Mouse (Mus musculus): ENCODE results near the gene Gmeb1.
"Not testable (repeated sequence)": the region's sequence is repeated elsewhere in the genome, so short reads cannot be mapped to it uniquely, and the experiment has no call there.

The Gmeb1 gene

DNA sequence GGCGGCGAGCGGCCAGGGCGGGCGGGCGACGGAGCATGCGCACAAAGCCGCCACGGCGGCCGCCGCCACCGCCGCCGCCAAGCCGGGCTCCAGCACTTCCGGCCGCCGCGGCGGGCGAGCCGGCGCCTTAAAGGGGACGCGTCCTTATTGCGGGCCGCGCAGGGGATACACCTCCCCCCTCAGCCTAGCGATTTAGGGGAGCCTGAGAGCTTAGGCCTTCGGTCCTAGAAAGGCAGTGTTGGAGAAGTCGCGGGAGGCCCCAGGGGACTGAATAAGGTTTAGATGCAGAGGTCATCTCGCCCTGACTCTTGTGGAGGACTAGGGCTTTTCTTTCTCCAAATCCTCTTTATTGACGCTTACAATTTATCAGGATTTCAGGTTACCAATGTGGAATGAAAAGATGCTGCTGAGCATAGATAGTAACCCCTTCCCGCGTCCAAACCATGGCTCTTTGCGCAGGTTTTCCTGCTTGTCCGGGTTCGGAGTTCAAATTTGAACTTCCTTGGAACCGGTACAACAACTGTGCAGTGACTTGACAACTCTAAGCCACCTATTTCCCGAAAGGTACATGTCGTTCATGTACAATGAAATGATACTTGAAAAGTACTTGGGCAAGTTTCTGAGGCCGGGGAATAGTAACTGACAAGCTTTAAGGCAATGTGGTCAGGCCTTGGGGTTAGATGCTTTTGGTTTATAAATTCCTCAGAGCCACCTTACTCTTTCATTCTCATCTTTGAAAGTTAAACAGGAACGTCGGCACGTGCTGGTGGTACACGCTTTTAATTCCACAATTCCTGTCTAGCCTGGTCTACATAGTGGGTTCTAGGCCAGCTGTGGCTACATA is at the start of gene Gmeb1:
Gmeb1 (minus strand) TSS at position 89 of the 844 bp plus-strand sequence.
- peak; percentile 78 for DNase-seq (ENCODE audit: inconsistent ontology term)

DNA sequence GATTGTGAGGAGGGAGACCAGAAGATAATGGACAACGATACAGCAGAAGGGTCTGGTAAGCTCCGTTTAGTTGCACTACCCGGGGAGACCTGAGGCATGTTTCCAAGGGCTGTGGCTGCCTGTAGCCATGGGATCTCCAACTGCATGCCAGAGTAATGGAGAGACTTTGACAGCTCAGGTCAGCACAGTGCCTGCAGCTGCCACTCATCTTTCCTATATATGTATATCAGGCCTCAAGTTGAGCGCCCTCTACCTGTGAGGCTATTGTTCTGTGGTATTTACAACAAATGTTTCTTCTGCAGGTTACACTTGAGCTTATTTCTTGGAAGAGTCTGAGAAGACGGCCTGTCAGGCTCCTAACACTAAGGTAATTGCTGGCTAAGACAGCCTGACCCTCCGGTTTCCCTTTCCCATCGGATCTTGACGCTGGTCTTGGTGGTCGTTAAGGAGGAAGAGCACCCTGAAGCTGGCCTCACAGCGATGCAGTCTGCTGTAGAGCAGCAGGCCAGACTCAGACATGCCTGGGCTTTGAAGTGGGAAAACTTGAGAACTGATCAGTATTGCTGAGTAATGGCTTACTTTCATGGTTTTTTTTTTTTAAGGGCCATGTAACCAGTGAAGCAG is 48.6 kb upstream of the Gmeb1 start:
- DNase-seq (ENCODE audit: inconsistent ontology term), result peak; percentile 17

DNA sequence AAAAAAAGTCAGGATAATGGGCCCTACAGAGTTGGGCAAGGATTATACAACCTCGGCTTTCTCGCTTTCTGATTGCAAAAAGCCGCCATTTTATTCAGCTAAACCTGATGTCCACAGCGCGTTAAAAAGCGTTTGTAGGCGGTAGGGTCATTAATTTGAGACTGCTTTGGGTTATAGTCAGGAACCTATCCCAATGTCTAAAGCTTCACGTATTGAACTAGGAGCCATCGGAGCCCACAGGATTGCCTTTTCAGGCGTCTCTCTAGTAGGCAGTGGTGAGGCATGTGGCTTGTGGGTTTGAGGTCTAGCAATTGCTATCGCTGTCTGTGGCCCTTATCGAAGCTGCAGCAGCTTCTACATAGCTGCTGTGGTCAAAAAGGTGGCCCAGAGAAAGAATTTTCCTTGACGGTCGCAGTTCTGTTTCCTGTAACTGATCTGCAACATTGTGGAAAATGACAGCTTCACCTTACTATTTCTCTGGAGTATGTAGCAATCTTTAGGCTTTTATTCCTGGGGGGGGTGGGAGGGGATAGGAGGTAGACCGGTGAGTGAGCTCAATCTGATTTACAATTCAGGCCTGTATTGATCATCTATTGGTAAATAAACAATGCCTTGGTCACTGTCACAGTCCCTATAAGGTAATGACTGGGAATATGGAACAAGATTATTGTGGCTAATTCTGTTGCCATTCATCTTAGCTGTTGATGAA is 47.9 kb upstream of the Gmeb1 start:
- DNase-seq (ENCODE audit: inconsistent ontology term), result peak; percentile 22

DNA sequence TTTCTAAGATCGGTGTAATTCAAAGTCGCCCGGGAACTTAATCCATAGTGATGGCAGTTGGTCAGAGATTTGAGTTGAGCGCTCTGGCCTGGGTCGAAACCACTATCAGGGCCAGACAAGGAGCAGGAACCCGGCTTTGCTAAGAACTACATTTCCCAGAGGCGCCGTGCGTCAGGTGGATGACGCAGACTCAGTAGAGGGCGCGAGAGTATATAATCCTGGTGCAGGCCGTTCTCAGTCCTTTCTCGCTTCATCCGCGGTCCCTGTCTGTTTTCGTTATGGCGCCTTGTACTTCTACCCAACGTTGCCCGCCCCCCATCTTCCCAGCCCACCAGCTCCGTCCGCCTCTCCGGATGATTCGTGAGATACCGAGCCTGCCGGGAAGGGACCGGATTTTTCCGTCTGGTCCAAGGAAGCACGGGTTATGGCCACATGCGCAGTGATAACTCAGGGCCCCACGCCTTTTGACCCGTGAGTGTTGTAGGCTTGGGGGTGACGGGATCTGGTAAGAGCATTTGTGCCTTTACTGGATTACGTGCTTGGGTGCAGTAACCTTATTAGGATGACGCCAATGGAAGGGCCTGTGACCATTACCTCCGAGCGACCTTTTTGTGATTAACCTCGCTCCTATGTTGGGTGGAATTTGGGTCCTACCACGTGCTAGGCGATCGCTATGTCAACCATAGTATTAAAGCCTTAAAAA is 47.2 kb upstream of the Gmeb1 start:
- peak; percentile 88 for DNase-seq (ENCODE audit: inconsistent ontology term)

DNA sequence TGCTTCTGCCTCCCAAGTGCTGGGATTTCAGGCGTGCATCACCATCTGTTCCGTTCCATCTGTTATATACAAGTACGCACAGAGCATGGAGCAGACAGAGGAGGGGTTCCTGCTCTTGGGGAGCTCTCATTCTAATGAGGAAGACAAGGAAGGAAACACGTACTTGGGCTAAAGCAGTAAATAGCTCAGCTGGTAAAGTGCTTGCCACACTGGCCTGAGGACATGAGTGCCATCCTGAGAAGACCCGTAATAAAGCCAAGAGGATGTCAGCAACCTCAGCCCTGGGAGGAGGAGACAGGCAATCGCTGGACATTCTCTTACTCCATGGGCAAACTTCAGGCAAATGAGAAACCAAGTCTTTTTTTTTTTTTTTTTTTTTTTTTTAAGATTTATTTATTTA is 44.6 kb upstream of the Gmeb1 start:
- DNase-seq (ENCODE audit: inconsistent ontology term), result no peak

DNA sequence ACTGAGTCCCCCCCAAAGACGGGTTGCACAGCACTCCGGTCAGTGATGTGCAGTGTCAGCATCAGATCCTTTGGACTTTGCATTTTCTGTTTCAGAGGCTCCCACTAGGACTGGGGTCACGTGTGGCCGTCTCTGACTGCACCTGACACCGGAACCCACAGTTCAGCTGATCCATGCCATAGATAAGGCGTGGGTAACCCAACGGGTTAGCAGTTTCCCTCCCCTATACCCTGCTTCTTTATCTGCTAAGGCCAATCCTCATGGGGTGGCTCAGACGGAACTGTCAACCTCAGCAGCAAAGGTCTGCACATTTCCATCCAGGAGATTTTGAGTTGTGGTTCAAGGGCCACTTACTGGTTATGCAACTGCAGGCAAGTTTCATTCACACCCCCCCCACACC is 43.9 kb upstream of the Gmeb1 start:
- no peak for DNase-seq (ENCODE audit: inconsistent ontology term)

DNA sequence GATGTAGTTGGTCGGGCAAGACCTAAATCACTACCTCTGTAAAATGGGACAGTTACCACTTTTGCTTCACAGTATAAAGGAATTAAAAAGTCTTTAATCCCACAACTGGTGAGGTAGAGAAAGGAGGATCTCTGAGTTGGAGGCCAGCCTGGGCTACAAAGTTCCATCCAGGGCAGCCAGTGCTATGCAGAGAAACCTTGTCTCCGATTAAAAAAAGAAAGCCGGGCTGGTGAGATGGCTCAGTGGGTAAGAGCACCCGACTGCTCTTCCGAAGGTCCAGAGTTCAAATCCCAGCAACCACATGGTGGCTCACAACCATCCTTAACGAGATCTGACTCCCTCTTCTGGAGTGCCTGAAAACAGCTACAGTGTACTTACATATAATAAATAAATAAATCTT is 42.1 kb upstream of the Gmeb1 start:
- not testable (repeated sequence) for DNase-seq (ENCODE audit: inconsistent ontology term)

DNA sequence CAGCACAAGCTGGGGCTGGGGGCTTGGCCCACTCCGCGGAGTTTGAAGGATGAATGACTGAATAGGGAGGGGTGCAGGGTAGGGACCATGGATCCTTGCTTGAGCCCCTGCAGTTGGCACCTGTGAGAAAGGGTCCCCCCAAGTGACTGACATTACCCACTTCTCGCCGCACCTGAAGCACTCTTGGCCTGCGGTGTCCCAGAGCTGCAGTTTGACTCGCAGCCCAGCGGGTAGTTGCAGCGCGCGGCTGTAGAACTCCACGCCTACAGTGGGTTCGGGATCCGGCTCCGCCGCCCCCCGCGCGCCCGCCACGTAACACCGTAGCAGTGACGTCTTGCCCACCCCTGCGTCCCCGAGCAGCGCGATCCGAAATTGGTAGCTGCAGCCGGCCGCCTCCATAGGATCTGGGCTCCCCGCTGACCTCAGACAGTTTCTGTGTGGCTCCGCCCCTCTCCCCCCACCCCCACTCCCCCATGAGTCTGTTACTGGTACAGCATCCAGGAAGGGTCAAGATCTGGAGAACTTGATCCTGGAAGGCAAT is 41.6 kb upstream of the Gmeb1 start, which contains the start of gene Rab42:
Rab42 (minus strand) TSS at position 447 of the 541 bp plus-strand sequence.
- peak; percentile 69 for DNase-seq (ENCODE audit: inconsistent ontology term)

DNA sequence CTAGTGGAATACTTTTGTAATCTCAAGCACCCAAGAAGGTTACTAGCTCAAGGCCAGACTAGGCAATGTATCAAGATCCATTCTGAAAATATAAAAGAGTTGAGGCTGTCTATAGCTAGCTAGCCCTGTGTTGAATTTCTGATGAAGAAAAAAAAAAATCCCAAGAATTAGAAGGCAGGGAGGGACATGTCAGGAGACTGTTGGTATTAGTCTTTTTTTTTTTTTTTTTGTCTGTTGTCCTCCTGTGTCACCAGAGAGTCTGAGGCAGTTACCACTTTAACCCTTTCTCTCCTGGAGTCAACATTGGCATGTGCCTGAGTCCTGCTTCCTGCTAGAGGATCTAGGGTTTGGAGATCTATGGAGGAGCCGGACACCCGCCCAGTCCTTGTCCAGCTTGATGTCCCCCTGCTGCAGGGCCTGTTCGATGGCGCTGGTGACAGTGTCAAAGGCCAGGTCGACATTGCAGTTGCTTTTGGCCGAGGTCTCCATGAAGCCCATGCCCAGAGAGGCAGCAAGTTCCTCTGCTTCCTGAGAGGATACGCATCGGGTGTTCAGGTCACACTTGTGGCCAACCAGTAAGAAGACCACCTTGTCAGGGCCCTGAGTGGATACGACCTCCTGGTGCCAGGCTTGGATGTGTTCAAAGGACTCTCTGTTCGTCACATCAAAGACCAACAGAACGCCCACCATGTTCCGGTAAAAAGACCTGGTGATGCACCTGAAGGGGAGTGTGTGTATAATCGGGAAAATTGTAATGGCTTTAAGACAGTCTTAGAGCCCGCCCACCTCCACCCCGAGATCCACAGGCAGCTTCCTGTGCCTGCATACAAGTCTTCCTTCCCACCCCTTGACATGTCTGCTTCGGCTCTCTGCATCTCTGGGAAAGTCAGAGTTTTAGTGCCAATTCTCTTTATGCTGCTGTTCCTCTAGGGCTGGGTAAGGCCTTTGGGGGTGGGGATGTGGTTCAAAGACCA is 40.9 kb upstream of the Gmeb1 start:
- no peak for DNase-seq (ENCODE audit: inconsistent ontology term)

DNA sequence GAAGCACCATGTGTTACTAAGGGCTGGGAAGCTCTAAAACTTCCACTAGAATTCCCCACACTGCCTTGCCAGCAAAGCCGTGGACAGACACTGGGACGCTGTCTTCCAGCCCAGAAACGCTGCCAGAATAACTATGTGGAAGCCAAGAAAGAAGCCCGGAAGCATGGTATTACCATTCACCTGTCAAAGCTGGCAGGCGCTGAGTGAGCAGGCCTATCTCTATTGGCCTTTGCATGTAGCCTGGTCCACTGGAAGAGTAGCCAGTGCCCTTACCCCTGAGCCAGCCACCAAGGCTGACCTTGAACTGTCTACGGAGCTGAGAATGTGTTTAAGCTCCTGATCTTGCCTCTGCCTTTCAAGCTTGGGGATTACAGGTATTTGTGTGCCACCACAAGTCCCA is 40.1 kb upstream of the Gmeb1 start:
- no peak for DNase-seq (ENCODE audit: inconsistent ontology term)

DNA sequence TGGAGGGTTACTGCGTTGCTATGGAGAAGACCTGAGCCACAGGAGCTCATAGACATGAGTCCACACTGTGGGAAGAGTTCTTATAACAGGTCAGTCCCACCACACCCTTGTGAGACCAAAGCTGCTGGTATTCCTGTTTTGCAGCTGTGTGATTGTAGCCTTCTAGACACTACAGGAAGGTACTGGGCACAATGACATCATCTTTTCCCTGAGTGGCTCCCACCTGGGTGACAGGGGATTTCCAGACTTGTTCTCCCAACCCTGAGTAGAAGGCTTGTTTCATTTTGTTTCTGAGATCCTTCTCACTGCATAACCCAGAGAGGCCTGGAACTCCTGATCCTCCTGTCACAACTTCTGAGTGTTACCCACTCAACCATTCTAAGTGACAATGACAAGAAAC is 38.4 kb upstream of the Gmeb1 start:
- no peak for DNase-seq (ENCODE audit: inconsistent ontology term)

DNA sequence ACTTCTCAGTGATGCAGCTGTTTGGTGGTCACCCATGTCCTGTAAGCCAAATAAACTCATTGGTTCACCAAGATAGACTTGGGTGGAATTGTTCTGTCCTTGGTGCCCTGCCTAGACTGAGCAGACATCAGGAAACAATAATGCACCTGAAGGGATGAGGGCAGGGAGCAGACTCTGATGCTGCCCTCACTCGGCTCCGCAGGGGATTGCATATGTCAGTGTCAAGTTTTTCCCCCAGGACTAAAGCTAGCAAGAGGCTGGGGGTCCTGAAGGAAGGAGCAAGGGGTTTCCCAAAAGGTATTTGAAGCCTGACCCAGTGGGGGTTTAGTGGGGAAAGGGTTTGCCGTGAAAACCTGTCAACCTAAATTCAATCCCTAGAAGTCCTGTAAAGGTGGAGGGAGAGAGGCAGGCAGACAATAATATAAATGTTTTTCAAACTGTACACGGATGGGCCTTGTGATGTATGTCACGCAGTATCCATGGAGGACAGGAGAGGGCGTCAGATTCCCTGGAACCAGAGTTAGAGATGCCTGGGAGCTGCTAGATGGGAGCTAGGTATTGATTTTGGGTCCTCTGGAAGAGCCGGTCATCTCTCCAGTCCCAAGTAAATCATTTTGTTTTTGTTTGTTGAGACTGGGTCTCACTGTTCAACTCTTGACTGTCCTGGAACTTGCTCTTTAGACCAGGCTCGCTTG is 34.4 kb upstream of the Gmeb1 start:
- no peak for DNase-seq (ENCODE audit: inconsistent ontology term)

DNA sequence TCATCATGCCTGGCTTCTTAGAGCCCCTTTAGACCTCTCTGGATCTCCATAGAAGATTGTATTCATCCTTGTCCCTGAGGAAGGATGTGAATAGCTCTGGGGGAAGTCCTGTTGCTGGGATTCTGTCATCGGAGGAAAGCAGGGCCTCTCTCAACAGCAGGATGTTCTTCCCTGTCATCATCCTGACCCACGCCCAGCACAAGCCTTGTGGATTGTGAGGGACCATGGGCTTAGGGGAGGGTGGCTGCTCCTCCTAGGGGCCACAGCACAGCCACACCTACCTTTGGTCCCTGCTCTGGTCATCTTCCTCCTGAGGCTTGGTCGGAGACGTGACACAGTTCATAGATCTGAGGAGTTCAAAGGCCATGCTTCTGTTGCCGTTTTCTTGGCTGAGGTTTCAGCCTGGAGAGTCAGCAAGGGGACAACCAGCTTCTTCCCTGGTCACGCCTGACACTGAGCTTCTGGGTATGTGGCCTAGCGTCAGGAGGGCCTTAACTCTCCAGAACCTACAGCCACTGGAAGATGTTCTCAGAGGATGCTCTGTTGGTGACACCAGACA is 32.4 kb upstream of the Gmeb1 start:
- DNase-seq (ENCODE audit: inconsistent ontology term), result no peak

DNA sequence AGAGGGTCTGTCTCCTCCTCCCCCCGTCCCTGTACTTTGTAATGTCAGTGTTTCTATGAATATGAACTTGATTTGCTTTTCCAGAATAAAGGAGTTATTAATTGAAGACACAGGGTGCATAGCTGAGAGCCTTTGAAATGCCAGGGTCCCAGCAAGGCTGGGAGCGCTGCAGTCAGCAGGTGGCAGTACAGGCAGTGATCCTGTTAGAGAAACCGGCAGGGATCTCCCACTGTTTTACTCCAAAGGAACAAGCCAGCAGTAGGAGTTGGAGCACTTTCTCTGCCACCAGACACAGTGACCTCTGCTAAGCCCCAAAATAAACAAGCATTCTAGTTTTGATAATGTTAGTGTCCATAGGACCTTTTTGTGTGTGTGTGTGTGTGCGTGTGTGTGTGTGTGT is 31.6 kb upstream of the Gmeb1 start:
- peak; percentile 26 for DNase-seq (ENCODE audit: inconsistent ontology term)

DNA sequence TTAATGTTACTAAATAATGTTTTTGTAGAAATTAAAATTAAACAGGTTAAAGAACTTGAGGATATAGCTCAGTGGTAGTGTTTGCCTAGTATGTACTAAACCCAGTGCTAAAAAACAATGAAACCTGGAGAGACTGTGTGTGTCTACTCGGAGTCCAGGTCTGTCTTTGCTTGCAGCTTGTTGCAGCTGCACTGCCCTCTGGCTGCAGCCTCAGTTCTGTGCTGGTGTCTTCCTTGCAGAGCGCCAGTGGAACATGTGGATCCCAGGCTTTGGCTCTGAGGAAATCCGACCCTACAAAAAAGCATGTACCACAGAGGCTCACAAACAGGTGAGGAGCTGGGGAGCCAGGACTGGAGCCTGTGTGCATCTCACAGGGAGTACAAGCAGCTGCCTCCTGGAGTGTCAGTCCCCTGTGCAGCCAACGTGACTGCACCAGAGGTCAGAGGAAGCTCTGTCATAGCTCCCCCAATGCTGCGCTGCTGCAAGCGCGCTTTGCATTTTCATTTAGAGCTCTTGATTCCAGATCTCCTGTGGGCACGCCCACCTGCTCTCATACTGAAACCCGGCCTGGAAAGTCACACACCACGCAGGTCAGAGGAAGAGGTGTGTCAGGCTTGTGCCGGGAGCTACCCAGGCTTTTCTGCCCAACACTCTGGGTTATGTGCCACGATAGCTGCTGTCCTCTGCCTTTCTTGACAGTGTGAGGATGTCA is 30.4 kb upstream of the Gmeb1 start:
- DNase-seq (ENCODE audit: inconsistent ontology term), result no peak

DNA sequence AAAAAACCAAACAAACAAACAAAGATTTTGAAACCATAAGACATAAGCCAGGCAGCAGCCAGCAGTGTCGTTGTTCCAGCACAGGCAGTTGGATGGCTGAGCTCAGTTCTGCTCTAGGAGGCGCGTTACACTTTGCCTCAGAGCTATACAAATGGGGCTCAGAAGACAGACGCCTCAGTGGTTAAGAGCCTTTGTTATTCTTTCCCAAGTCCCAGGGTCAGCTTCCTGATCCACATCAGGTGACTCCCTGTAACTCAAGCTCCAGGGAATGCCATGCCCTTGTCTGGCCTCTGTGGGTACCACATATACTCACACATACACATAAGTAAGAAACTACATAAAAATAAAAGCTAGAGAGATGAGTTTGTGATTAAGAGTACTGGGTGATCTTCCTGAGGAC is 29.7 kb upstream of the Gmeb1 start:
- DNase-seq (ENCODE audit: inconsistent ontology term), result no peak

DNA sequence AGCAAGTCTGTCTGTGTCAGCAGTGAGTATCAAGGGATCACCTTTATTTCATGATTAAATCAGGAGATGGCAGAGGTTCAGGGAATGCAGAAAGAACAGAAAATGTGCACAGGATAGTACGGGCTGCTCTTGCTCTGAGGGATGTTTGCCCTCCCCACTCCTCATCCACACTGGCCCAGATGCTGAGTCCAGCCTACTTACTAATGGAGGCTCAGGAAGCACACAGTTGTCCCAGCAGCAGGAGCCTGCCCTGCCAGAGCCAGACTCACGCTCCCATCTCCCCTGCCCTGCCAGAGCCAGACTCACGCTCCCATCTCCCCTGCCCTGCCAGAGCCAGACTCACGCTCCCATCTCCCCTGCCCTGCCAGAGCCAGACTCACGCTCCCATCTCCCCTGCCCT is 27.4 kb upstream of the Gmeb1 start:
- not testable (repeated sequence) for DNase-seq (ENCODE audit: inconsistent ontology term)

DNA sequence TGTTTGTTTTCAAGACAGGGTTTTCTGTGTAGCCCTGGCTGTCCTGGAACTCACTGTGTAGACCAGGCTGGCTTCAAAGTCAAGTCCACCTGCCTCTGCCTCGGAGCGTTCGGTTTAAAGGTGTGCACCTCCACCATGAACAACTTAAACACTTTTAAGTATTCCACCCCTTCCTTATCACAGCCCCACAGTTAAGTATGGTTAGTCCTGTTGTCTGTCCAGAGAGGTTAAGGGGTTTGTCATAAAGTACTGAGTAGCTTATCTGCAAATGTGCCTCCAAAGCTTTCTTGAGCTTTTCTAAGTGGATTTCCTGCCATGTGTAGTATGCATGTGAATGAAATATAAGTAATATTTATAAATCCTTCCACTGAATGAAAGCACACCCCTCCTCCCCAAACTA is 14.5 kb upstream of the Gmeb1 start:
- no peak for DNase-seq (ENCODE audit: inconsistent ontology term)
